Mouse (Mus musculus) layer of hippocampus, postnatal 25 days (tissue): ENCODE results near the gene Slc22a6. TPM values are rescaled to one million over a fixed set of nuclear protein-coding genes. Genes with fewer than 3 reads are reported as not detected.

ENCODE experiments used
- DNase-seq, 2 experiments: peaks; one replicate each; pipeline ENCODE4 v3.0.0; 2022; ENCODE audit warnings: mixed read lengths in 2 of 2, low spot score in 1 of 2; ENCODE audit errors: extremely low spot score in 1 of 2
- total RNA-seq, 2 experiments: library from RNA; stranded (reverse); gene quantifications; 2 replicates each; pipeline ENCODE4 v1.2.3; 2021

The Slc22a6 gene
- total RNA-seq = 1 to 10 TPM; 1.5 to 1.6 TPM

DNA sequence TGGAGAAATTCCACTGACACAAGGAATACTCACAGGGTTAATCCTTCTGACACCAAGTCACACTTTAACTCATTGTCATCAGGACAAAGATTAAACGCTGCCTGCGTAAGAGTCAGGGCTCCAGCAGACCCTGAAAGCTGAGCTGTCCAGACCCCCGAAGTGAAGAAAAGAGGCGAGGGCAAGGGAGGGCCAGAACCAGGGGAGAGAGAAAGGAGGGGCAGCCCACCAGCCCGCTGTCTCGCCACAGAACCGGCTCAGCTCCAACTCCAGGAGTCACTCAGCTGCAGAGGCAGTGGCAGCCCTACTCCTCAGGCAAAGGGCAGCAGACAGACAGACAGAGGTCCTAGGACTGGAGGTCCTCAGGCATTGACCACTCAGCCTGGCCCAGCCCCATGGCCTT lies at the start of gene Slc22a6:
Gene Slc22a6, plus strand, starts transcription at position 136 of the 400 bp plus-strand sequence.
- DNase-seq = no peak

DNA sequence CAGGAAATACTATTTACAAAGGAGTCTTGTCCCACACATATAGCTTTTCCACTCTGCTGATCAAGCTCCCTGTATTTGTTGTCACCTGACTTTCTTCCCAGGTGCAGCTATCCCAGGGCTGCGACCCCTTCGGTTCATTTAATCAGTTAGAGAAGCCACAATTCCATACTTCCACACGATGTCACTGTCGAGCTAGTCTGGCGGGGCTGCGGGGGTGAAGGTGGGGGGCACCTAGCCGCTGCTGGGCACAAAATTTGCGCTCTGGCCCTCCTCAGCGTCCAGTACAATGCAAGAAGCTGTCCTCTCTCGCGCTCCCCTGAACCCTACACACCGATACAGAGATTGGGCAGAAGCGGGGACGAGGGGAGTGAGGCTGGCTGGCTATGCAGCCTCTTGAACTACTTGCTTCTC lies 48.4 kb upstream of the Slc22a6 start:
- peak; percentile 60 to 61 for DNase-seq

DNA sequence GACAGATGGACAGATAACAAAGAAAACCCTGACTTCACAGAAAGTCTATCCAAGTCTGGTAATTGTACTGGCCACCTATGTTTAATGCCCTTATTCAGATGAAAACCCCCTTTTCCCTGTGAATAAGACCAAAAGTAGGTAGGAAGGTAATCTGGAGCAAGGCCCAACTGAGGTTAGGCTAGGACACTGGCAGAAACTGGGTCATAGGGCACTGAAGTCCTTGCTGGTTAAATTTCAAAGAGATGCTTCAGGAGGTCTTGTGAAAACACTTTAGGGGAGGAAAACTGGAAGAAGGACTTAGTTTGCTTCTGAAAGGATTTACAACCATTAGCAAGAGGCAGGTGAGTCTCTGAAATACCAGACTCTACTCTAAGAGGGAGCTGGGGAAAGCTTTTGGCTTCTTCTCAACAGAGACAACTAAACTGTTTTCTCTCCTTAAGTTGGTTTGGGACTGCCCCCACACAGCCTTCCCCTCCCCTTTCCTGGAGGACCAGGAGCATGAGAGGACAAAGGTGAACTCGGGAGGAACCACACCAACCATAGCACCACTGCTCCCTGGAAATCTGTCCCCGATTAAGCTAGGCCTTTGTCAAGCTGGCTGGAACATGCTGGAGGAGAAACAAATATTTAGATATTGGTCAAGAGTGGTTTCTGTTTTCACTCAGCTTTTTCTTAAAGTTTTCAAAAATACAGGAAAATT lies 47.3 kb upstream of the Slc22a6 start:
- no peak for DNase-seq

- no peak for DNase-seq
These were observed 46.1 kb upstream of the Slc22a6 start for GRCm38 (mm10) chr19:8571746-8572145.

- no peak for DNase-seq
These were observed 45.4 kb upstream of the Slc22a6 start for GRCm38 (mm10) chr19:8572485-8572884.

DNA sequence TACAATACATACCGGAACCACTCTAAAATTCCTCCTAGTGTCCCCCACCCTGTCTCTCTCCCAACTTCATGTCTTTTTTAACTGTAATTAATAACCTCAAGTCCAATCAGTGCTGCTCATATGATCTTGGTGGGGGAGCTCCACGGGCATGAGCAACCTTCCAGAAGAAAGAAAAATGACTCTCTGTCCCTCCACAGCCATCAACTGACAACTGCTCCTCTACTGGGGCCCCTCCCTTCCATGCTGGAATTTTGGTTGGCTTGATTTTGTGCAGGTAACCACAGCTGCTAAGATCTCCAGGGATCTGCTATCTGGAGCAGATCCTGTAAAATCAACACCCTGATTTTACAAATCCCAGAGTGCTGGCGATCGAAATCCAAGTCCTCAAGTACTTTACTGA lies 40.4 kb upstream of the Slc22a6 start:
- DNase-seq = no peak

DNA sequence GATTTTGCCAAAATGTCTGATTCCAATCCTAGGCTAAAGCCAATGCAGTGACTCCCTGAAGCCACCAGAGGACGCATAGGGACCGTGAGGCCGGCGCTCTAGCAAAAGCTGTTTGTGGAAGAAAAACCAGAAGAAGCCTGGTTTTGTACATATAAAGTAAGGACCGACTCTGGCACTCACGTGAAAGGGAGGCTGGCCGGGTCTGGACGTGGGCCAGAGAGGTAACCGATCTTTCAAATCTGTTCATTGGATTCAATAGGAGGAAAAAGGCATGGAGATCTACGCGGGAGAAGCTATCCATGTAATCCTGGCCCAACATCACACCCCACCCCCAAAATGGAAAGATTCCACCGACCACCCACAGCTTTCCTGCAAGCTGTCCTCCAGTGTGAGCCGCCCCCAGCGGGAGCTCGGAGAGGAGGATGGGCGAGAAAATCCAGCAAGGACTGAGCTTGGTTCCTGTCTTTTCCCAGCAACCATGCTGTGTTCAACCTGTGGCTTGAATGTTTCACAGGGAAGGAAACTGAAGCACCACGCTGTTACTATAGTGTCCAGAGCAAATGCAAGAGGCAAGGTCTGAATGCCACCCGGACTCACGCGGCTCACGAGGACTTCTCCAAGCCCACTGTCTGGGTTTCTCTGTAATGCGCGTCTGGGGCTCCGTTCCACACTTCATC lies 39.4 kb upstream of the Slc22a6 start:
- peak; percentile 72 to 75 for DNase-seq

DNA sequence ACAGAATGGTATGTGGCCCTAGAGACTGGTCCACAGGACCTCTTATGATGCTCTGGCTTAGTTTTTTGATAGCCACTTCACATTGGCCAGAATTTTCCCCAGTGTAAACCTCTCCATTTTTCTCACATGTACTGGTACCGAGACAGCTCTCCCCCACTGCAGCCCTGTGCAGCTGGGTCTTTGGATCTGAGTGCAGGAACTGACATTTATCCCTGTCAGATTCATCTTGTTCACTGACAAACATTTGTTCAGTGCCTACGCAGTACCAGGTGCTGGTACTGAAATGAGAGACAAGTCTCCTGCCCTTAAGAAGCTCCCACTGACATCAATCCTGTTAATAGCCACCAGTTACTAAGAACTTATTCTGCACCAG lies 38.9 kb upstream of the Slc22a6 start:
- DNase-seq = peak in 1 of 2 experiments; percentile 31

DNA sequence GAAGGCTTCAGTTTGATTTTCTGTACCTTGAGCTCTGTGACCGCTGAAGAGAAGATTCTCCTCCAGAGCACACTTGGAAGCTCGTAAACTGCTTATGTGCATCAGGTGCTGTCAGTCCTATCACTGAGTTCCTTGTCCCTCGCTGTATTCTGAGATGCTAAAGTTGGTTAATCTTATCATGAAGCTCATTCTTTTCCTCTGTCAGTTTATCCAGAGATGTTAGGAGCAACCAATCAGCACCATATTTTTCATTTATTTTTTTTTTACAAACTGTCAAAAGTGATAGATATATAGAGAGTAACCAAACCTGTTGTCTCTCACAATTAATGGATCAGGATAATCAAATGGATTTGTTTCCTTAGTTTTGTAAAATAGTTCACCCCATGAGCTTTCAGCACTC lies 32.5 kb upstream of the Slc22a6 start:
- no peak for DNase-seq

DNA sequence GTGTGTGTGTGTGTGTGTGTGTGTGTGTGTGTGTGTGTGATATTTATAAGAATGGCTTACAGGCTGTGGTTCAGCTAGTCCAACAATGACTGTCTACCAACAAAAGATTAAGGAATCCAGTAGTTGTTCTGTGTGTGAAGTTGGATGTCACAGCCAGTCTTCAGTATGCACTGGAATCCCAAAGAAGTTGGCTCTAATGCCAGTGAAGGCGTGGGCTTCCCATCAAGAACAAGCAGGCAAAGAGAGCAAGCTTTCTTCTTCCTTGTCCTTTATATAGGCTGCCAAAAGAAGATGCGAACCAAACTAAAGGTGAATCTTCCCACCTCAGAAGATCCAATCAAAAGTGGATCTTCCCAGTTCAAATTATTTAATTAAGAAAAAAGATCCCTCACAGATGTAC lies 31.9 kb upstream of the Slc22a6 start:
- DNase-seq = no peak

GRCm38 (mm10) chr19:8586350-8586749 lies 31.5 kb upstream of the Slc22a6 start:
- DNase-seq = no peak

- no peak for DNase-seq
These were observed 30.5 kb upstream of the Slc22a6 start for GRCm38 (mm10) chr19:8587315-8587714.

DNA sequence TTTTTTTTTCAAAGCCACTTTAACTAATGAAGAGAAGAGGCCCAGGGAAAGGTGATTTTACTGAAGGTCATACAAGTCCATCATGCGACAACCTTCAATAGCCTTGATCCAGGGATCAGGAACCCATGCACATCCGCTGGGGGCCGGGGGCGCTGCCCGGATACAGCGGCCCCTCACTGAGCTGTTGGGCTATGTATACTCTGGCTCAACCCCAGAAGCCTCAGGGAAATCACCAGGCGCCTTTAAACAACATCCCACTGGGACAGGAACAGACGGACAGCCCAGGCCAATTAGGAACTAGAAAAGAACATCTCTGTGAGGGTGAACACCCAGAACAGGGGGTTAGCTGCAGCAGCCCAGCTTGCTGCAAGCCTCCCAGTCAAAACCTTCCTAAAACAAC lies 26.9 kb upstream of the Slc22a6 start, which contains the start of gene Slc22a8:
Gene Slc22a8, plus strand, starts transcription at position 301 of the 400 bp plus-strand sequence.
- DNase-seq = no peak

DNA sequence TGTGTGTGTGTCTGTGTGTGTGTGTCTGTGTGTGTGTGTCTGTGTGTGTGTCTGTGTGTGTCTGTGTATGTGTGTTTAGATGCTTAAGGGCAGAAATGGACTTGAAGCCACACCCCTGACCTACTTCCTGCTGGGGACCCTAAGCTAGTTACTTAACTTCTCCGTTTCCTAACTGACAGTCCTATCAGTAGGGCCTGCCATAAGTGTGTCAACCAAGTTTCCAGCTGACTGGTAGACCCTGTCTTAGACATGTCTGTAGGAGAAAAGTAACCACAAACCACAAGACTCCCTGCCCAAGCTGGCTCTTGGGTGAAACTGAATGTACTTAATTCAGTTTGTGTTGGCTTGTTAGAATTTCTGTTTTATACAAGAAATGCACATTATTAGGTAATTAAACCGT lies 25.7 kb upstream of the Slc22a6 start:
- DNase-seq = no peak

DNA sequence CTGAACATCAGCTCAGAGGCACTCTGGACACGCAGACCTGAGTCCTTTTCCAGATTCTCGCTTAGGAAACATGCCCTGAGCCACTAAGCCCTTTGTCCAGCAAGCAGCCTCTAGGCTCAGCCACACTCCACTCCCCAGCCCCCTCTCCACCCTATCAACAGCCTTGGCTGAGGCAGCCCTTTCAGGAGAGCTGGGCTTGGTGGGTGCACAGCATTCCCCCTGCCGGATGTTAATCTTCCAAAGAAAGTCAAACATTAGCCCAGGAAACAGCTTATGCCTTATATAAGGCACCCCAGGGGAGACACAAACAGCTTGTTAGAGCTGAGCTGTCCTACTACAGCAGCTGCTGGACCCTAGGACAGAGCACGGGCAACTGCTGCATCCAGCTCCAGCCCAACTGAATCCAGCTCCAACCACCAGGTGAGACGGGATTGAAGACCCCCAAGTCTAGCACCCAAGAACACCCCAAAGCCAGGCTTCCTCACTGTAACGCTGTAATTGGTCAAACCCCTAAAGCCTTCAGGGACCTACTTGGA lies 24.9 kb upstream of the Slc22a6 start:
- DNase-seq = no peak

- DNase-seq = no peak
These were observed 24.0 kb upstream of the Slc22a6 start for GRCm38 (mm10) chr19:8593833-8594232.

DNA sequence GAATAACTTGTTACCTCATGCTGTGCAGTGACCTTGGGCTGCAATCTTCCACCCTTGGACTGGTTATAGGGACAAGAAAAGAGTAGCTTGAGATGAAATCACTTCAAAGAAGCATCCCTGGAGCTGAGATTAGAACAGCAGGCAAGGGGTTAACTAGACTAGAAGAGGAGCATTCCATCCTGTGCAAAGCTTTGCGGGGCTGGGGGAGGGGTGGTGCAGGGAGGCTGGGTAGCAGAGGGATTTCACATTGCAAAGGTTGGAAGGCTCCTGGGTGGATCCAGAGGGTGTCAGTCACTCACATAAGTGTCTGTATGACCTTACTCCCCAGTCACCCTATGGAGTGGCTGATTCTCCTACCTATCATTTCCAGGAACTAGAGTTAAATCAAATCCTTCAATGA lies 23.3 kb upstream of the Slc22a6 start:
- no peak for DNase-seq

DNA sequence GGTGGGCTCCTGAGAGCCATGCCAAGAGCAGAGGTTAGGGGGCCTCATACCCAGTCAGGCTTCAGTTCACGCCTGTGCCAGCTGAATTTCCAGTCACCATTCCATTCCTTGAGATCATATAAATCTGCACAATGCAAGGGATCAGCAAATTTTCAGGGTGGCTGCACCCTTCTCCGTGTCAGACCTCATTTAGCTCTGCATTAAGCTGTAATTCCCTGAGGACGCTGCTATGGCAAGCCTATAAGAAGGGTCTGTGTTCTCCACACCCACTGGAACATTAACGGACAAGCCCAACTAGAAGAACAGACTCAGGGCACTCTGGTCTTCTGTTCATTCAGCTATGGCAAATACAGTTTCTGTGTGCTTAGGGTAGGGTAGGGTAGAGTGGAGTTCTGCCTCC lies 20.6 kb upstream of the Slc22a6 start:
- no peak for DNase-seq

- DNase-seq = no peak
These were observed 18.6 kb upstream of the Slc22a6 start for GRCm38 (mm10) chr19:8599229-8599628.

- DNase-seq = no peak
These were observed 15.9 kb upstream of the Slc22a6 start for GRCm38 (mm10) chr19:8601922-8602321.

DNA sequence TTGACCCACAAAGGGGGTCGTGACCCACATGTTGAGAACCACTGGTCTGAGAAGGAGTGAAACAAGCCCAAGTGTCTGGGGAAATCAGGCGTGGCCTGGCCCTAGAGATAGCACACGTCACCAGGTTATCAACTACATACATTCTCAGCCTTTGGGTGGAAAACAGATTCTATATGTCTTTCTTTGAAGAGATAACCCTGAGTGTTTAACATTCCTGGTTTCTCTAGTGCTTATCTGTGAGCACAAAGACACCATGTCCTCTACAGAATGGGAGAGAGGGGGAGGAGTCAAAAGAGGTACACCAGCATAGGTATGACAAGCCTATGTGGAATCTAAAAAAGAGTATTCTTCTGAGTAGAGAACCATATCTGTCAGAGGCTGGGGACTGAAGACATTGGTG lies 14.9 kb upstream of the Slc22a6 start:
- no peak for DNase-seq
